Mouse (Mus musculus) MEL (cell line): ENCODE data around the gene Pygb. TPM values are rescaled to one million over a fixed set of nuclear protein-coding genes. Genes with fewer than 3 reads are reported as not detected.

Source experiments
- DNase-seq: peaks from one replicate; pipeline ENCODE4 v3.0.0; 2011; ENCODE audit warnings: low read depth, low spot score
- H3K27ac ChIP-seq: 2 replicates; pipeline ENCODE4 v1.5.1; 2012; ENCODE audit warnings: low read depth, mild to moderate bottlenecking, control low read depth, low read length, moderate library complexity; ENCODE audit not compliant: control insufficient read depth
- H3K27me3 ChIP-seq, 2 experiments: fragments of 150-350 bp in 1 of 2; sonication (generic) in 1 of 2; 2 replicates each; pipeline ENCODE4 v1.6.1; 2012; ENCODE audit warnings: low read length in 2 of 2, mild to moderate bottlenecking in 2 of 2, improper control_type of control experiment in 1 of 2, moderate library complexity in 1 of 2; ENCODE audit not compliant: insufficient read depth in 2 of 2, control insufficient read depth in 1 of 2
- H3K36me3 ChIP-seq, 2 experiments: 2 replicates each; pipeline ENCODE4 v1.6.1; 2012 to 2014; ENCODE audit warnings: low read length in 2 of 2, improper control_type of control experiment in 1 of 2, inconsistent platforms in 1 of 2, mild to moderate bottlenecking in 1 of 2; ENCODE audit not compliant: insufficient read depth in 2 of 2, control insufficient read depth in 1 of 2
- H3K4me1 ChIP-seq, 2 experiments: fragments of 150-350 bp in 1 of 2; sonication (generic) in 1 of 2; 2 replicates each; pipeline ENCODE4 v1.6.1; 2012; ENCODE audit warnings: low read length in 2 of 2, improper control_type of control experiment in 1 of 2, mild to moderate bottlenecking in 1 of 2; ENCODE audit not compliant: insufficient read depth in 2 of 2, control insufficient read depth in 1 of 2
- H3K4me3 ChIP-seq, 2 experiments: fragments of 150-350 bp in 1 of 2; sonication (generic) in 1 of 2; 2 replicates each; pipeline ENCODE4 v1.5.1; 2012; ENCODE audit warnings: low read depth in 2 of 2, low read length in 2 of 2, mild to moderate bottlenecking in 2 of 2, moderate library complexity in 2 of 2, control low read depth in 1 of 2, improper control_type of control experiment in 1 of 2; ENCODE audit not compliant: control insufficient read depth in 1 of 2, insufficient read depth in 1 of 2
- H3K79me2 ChIP-seq: 2 replicates; pipeline ENCODE4 v1.6.1; 2012; ENCODE audit warnings: mild to moderate bottlenecking, low read length, moderate library complexity; ENCODE audit not compliant: control insufficient read depth, poor library complexity, insufficient read depth
- H3K9ac ChIP-seq: 2 replicates; pipeline ENCODE4 v1.6.1; 2012; ENCODE audit warnings: low read depth, mild to moderate bottlenecking, control low read depth, low read length, moderate library complexity; ENCODE audit not compliant: control insufficient read depth, poor library complexity, severe bottlenecking
- H3K9me3 ChIP-seq: fragments of 150-350 bp; sonication (generic); replicated peaks from 2 replicates; pipeline ENCODE4 v1.6.1; 2012; ENCODE audit warnings: mild to moderate bottlenecking, low read length, improper control_type of control experiment, moderate library complexity; ENCODE audit not compliant: insufficient read depth
- BHLHE40 ChIP-seq: IDR thresholded peaks from 2 replicates; pipeline ENCODE4 v1.6.1; 2012; ENCODE audit warnings: low read depth, mild to moderate bottlenecking, inconsistent platforms, low read length, improper control_type of control experiment, borderline replicate concordance
- CHD2 ChIP-seq: IDR thresholded peaks from 2 replicates; pipeline ENCODE4 v1.6.1; 2011; ENCODE audit warnings: low read length, improper control_type of control experiment
- E2F4 ChIP-seq: IDR thresholded peaks from 2 replicates; pipeline ENCODE4 v1.6.1; 2011; ENCODE audit warnings: low read depth, low read length, improper control_type of control experiment, borderline replicate concordance
- ELF1 ChIP-seq: IDR thresholded peaks from 2 replicates; pipeline ENCODE4 v1.6.1; 2014; ENCODE audit warnings: low read depth, mild to moderate bottlenecking, inconsistent platforms, low read length, improper control_type of control experiment, moderate library complexity
- EP300 ChIP-seq, 2 experiments: IDR thresholded peaks; 2 replicates each; pipeline ENCODE4 v1.6.1; 2011; ENCODE audit warnings: improper control_type of control experiment in 2 of 2, low read length in 2 of 2, low read depth in 1 of 2, mild to moderate bottlenecking in 1 of 2
- ETS1 ChIP-seq: IDR thresholded peaks from 2 replicates; pipeline ENCODE4 v1.6.1; 2012; ENCODE audit warnings: low read depth, mild to moderate bottlenecking, inconsistent platforms, low read length, improper control_type of control experiment, moderate library complexity
- GABPA ChIP-seq: IDR thresholded peaks from 2 replicates; pipeline ENCODE4 v1.6.1; 2012; ENCODE audit warnings: low read depth, mild to moderate bottlenecking, inconsistent platforms, low read length, improper control_type of control experiment, moderate library complexity
- GATA1 ChIP-seq: IDR thresholded peaks from 2 replicates; pipeline ENCODE4 v1.6.1; 2011; ENCODE audit warnings: low read depth, low read length, improper control_type of control experiment
- KAT2A ChIP-seq: conservative IDR thresholded peaks from 2 replicates; pipeline ENCODE4 v1.6.1; 2012; ENCODE audit warnings: low read depth, low read length, improper control_type of control experiment, inconsistent platforms
- MAFK ChIP-seq: IDR thresholded peaks from 2 replicates; pipeline ENCODE4 v1.6.1; 2011; ENCODE audit warnings: low read depth, mild to moderate bottlenecking, low read length, improper control_type of control experiment, borderline replicate concordance
- MAX ChIP-seq: IDR thresholded peaks from 2 replicates; pipeline ENCODE4 v1.6.1; 2011; ENCODE audit warnings: low read length, improper control_type of control experiment
- MAZ ChIP-seq: IDR thresholded peaks from 2 replicates; pipeline ENCODE4 v1.6.1; 2012; ENCODE audit warnings: low read depth, mild to moderate bottlenecking, inconsistent platforms, low read length, improper control_type of control experiment
- MEF2A ChIP-seq: IDR thresholded peaks from 2 replicates; pipeline ENCODE4 v1.6.1; 2014; ENCODE audit warnings: low read depth, mild to moderate bottlenecking, inconsistent platforms, low read length, improper control_type of control experiment; ENCODE audit not compliant: poor library complexity, insufficient replicate concordance, severe bottlenecking; ENCODE audit errors: extremely low read depth
- MXI1 ChIP-seq: IDR thresholded peaks from 2 replicates; pipeline ENCODE4 v1.6.1; 2011; ENCODE audit warnings: mild to moderate bottlenecking, low read depth, low read length, improper control_type of control experiment
- MYB ChIP-seq: IDR thresholded peaks from 2 replicates; pipeline ENCODE4 v1.6.1; 2011; ENCODE audit warnings: mild to moderate bottlenecking, low read depth, low read length, improper control_type of control experiment
- MYC ChIP-seq: IDR thresholded peaks from 2 replicates; pipeline ENCODE4 v1.6.1; 2011; ENCODE audit warnings: low read depth, mild to moderate bottlenecking, low read length, improper control_type of control experiment, moderate library complexity
- NELFE ChIP-seq: IDR thresholded peaks from 2 replicates; pipeline ENCODE4 v1.6.1; 2011; ENCODE audit warnings: low read depth, low read length, improper control_type of control experiment
- NRF1 ChIP-seq: IDR thresholded peaks from 2 replicates; pipeline ENCODE4 v1.6.1; 2014; ENCODE audit warnings: low read depth, mild to moderate bottlenecking, inconsistent platforms, low read length, improper control_type of control experiment, moderate library complexity; ENCODE audit not compliant: poor library complexity, insufficient read depth, severe bottlenecking
- POLR2AphosphoS5 ChIP-seq: IDR thresholded peaks from 2 replicates; pipeline ENCODE4 v1.6.1; 2012; ENCODE audit warnings: low read depth, borderline replicate concordance, mild to moderate bottlenecking, inconsistent platforms, low read length, moderate library complexity, mixed read lengths
- SMC3 ChIP-seq: IDR thresholded peaks from 2 replicates; pipeline ENCODE4 v1.6.1; 2011; ENCODE audit warnings: low read depth, low read length, improper control_type of control experiment
- TAL1 ChIP-seq: IDR thresholded peaks from 2 replicates; pipeline ENCODE4 v1.6.1; 2012; ENCODE audit warnings: mild to moderate bottlenecking, inconsistent platforms, low read length, moderate library complexity, mixed read lengths
- TBP ChIP-seq: IDR thresholded peaks from 2 replicates; pipeline ENCODE4 v1.8.0; 2011; ENCODE audit warnings: low read depth, low read length, improper control_type of control experiment
- TCF12 ChIP-seq: IDR thresholded peaks from 2 replicates; pipeline ENCODE4 v1.6.1; 2014; ENCODE audit warnings: low read depth, mild to moderate bottlenecking, inconsistent platforms, low read length, improper control_type of control experiment, moderate library complexity
- UBTF ChIP-seq: IDR thresholded peaks from 2 replicates; pipeline ENCODE4 v1.6.1; 2012; ENCODE audit warnings: low read depth, mild to moderate bottlenecking, inconsistent platforms, low read length, improper control_type of control experiment, moderate library complexity, borderline replicate concordance; ENCODE audit not compliant: insufficient read depth
- USF2 ChIP-seq, 2 experiments: IDR thresholded peaks; 2 replicates each; pipeline ENCODE4 v1.6.1; 2011 to 2012; ENCODE audit warnings: improper control_type of control experiment in 2 of 2, low read length in 2 of 2, borderline replicate concordance in 1 of 2, inconsistent platforms in 1 of 2, low read depth in 1 of 2, mild to moderate bottlenecking in 1 of 2; ENCODE audit not compliant: insufficient read depth in 1 of 2
- ZMIZ1 ChIP-seq: IDR thresholded peaks from 2 replicates; pipeline ENCODE4 v1.6.1; 2012; ENCODE audit warnings: low read depth, mild to moderate bottlenecking, inconsistent platforms, low read length, improper control_type of control experiment, moderate library complexity
- ZNF384 ChIP-seq: IDR thresholded peaks from 2 replicates; pipeline ENCODE4 v1.6.1; 2012; ENCODE audit warnings: low read depth, mild to moderate bottlenecking, inconsistent platforms, low read length, improper control_type of control experiment
- polyA plus RNA-seq, 2 experiments: library from polyadenylated mRNA; stranded (reverse) in 1 of 2; unstranded in 1 of 2; fragments of >175 nt in 1 of 2; fragments of >200 nt in 1 of 2; gene quantifications; 2 replicates each; pipeline versions ENCODE4 v1.2.1 to v1.2.4; 2012; ENCODE audit warnings: low replicate concordance in 2 of 2, low read depth in 1 of 2; ENCODE audit not compliant: insufficient read length in 2 of 2, insufficient read depth in 1 of 2, missing spikeins in 1 of 2
- total RNA-seq: library from RNA; depleted of rRNA; stranded (reverse); fragments of 300-350 nt; gene quantifications from 2 replicates; pipeline ENCODE4 v1.2.3, GENCODE M21; 2012

Pygb gene
- total and polyA plus RNA-seq, 3 experiments = 19.0 to 26.5 TPM; not detected in 1

DNA sequence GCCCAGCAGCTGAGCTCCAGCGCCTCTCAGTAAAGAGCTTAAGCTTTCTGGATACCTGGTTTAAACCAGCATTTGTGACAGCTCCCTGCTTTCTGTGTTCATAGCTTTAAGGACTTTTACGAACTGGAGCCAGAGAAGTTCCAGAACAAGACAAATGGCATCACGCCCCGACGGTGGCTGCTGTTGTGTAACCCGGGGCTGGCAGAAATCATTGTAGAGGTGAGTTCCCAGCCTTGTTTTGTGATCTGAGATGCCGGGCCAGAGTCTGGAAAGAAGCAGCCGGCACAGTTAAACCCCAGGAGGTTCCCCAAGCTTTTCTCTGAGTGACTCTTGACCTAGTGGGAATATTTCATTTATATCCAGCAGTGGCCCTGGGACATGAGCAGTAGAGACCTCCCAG lies 32.2 kb downstream of the Pygb start:
- Histone ChIP-seq H3K9ac (no peak overlapping the region), H3K27ac (no peak overlapping the region), H3K27me3 (no peaks in the 10 kb centered on the region), H3K79me2 (no peaks in the 10 kb centered on the region), H3K36me3 (no peaks in the 10 kb centered on the region), H3K4me1 (no peaks in the 10 kb centered on the region), H3K9me3 (no peaks in the 10 kb centered on the region), H3K4me3 (no peak overlapping the region)
- DNase-seq = no peak
- TF ChIP-seq NELFE (no peak), MAX (no peak), MXI1 (no peak), GATA1 (no peak), TCF12 (no peak), TAL1 (no peak), BHLHE40 (no peak), ETS1 (no peak), CHD2 (no peak), E2F4 (no peak), MYB (no peak), POLR2AphosphoS5 (no peak), GABPA (no peak), USF2 (IDR thresholded peaks at IDR 0.05; ENCODE audit: borderline replicate concordance in 1 of 2, insufficient read depth in 1 of 2, low read depth in 1 of 2, low read length in 2 of 2) (no peak), UBTF (no peak)

- Histone ChIP-seq H3K4me3 (no peak overlapping the region), H3K9me3 (no peaks in the 10 kb centered on the region), H3K4me1 (no peaks in the 10 kb centered on the region), H3K79me2 (no peaks in the 10 kb centered on the region), H3K27ac (no peak overlapping the region), H3K27me3 (no peaks in the 10 kb centered on the region), H3K9ac (no peak overlapping the region), H3K36me3 (no peaks in the 10 kb centered on the region)
- DNase-seq = no peak
- TF ChIP-seq GATA1 (no peak), MXI1 (no peak), TCF12 (no peak), MAX (no peak), USF2 (IDR thresholded peaks at IDR 0.05; ENCODE audit: borderline replicate concordance in 1 of 2, insufficient read depth in 1 of 2, low read depth in 1 of 2, low read length in 2 of 2) (no peak), SMC3 (no peak), TBP (no peak), NRF1 (no peak), MAZ (no peak), MAFK (no peak), ZNF384 (no peak), MYC (no peak), CHD2 (no peak), KAT2A (no peak), MEF2A (no peak), MYB (no peak), BHLHE40 (no peak), ZMIZ1 (no peak), EP300 (IDR thresholded peaks at IDR 0.05; ENCODE audit: low read depth in 1 of 2, low read length in 2 of 2) (no peak), ELF1 (no peak)
These were observed 34.2 kb downstream of the Pygb start for GRCm38 (mm10) chr2:150820720-150821119.
